Mouse (Mus musculus) cortical plate, adult 2 months (tissue): ENCODE measurements around the gene Insr. TPM values are rescaled to one million over a fixed set of nuclear protein-coding genes. Genes with fewer than 3 reads are reported as not detected.
"Not testable (repeated sequence)": the region's sequence is repeated elsewhere in the genome, so short reads cannot be mapped to it uniquely, and the experiment has no call there.

Experiments used
- H3K27ac ChIP-seq: fragments of 200-500 bp; 2 replicates; pipeline ENCODE4 v1.5.1; 2012; ENCODE audit warnings: low read length, control low read depth, inconsistent platforms; ENCODE audit not compliant: insufficient read depth
- H3K4me1 ChIP-seq: fragments of 200-500 bp; 2 replicates; pipeline ENCODE4 v1.6.1; 2011; ENCODE audit warnings: low read length; ENCODE audit not compliant: control insufficient read depth, insufficient read depth
- H3K4me3 ChIP-seq: fragments of 200-500 bp; 2 replicates; pipeline ENCODE4 v1.5.1; 2011; ENCODE audit warnings: mild to moderate bottlenecking, low read length, control low read depth; ENCODE audit not compliant: insufficient read depth
- CTCF ChIP-seq: fragments of 200-500 bp; IDR thresholded peaks from 2 replicates; pipeline ENCODE4 v1.5.1; 2011; ENCODE audit warnings: mild to moderate bottlenecking, control low read depth, low read length; ENCODE audit not compliant: insufficient read depth; ENCODE audit errors: extremely low read depth
- POLR2A ChIP-seq: fragments of 200-500 bp; IDR thresholded peaks from 2 replicates; pipeline ENCODE4 v1.6.1; 2011; ENCODE audit warnings: mild to moderate bottlenecking, low read length, control low read depth; ENCODE audit not compliant: insufficient read depth; ENCODE audit errors: extremely low read depth
- polyA plus RNA-seq: library from polyadenylated mRNA; depleted of rRNA; stranded (reverse); fragments of >200 nt; gene quantifications from 2 replicates; pipeline ENCODE4 v1.2.3, GENCODE M21; 2012

Insr gene
- polyA plus RNA-seq, 1 experiment, result 15.1 TPM

DNA sequence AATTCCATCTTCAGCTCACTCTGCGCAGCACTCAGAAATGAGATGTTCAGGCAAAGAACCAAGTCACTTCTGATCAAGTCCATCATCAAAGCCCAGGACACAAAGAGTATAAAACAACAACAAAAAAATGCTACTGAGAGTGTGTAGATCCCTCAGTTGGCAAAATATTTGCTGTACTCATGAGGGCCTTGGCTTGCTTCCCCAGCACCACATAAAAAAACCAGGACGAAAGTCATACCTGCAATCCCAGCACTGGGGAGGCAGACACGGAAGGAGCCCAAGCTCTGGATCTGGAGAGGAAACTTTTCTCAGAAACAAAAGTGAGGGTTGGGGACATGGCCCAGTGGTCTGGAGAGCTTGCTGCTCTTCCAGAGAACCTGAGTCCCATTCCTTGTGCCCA lies 69.5 kb downstream of the Insr start:
- TF ChIP-seq POLR2A, result no peak
- no peak for TF ChIP-seq CTCF
- H3K4me1 ChIP-seq, result no peaks in the 10 kb centered on the region
- H3K4me3 ChIP-seq, result no peak overlapping the region
- H3K27ac ChIP-seq, result peak overlapping the region; percentile 43; the same call in 1 of the 2 replicates

DNA sequence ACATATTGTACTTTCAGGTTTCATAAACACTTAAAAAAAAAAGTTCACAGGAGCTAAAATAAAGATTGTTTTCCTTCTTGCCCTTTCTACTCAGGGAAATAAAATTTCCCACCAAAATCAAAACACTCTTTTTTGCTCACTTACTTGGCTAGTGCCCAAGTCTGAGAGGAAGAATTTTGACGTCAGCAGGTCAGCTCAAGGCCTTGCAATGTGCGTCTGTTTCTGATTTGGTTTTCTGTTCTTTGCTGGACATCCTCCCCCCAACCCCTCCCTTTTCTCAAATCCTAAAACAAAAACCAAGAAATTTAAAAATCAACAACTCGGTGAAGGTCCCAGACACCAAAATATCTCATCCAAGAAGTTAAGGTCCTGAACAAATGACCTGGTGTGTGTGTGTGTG lies 70.1 kb downstream of the Insr start:
- H3K4me3 ChIP-seq, result no peak overlapping the region
- peak overlapping the region; percentile 43; the same call in 1 of the 2 replicates for H3K27ac ChIP-seq
- no peak for TF ChIP-seq CTCF
- no peak for TF ChIP-seq POLR2A
- H3K4me1 ChIP-seq, result no peaks in the 10 kb centered on the region

DNA sequence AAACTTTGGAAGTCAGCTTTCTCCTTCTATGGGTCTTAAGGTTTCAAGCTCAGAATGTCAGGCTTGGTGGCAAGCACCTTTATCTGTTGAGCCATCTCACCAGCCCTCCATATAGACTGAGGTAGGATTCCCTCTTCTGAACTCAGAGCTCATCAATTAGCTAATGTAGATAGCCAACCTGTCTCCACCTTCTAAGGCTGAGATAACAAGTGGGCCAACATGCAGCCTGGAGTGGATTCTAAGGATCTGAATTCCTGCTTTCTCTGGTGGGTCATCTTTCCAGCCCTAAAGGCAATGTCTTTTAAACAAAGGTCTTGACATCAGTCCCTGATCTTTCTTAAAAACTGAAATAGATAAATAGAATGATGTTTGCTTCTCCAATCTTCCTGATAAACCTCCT lies 70.7 kb downstream of the Insr start:
- H3K27ac ChIP-seq, result peak overlapping the region; percentile 59; the same call in 1 of the 2 replicates
- no peak overlapping the region for H3K4me3 ChIP-seq
- no peaks in the 10 kb centered on the region for H3K4me1 ChIP-seq
- TF ChIP-seq POLR2A (no peak), CTCF (no peak)

DNA sequence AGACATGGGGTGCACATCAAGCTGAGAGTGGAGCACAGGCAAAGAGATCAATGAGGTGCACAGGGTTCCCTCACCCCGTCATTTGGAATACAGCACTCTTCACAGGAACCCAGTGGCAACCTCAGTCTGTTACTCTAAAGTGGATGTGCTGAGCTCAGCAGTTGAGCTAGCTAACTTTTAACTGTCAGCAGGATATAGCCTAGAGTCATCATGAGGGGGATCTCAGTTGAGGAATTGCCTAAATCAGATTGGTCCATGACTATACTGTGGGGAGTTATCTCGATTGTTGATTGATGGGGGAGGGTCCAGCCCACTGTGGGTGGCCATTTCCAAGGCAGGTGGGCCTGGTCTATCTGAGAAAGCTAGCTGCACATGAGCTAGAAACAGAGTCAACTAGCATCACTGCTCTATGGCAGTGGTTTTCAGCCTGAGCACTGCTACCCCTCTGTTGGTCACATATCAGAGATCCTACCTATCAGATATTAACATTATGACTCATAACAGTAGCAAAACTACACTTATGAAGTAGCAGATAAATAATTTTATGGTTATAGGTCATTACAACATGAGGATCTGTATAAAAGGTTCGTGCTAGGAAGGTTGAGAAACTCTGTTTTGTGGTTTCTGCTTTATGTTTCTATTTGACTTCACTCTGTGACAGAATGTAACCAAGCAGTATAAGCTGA lies 74.5 kb downstream of the Insr start:
- no peak for TF ChIP-seq POLR2A
- TF ChIP-seq CTCF, result no peak
- no peaks in the 10 kb centered on the region for H3K4me1 ChIP-seq
- no peak overlapping the region for H3K27ac ChIP-seq
- H3K4me3 ChIP-seq, result no peak overlapping the region

DNA sequence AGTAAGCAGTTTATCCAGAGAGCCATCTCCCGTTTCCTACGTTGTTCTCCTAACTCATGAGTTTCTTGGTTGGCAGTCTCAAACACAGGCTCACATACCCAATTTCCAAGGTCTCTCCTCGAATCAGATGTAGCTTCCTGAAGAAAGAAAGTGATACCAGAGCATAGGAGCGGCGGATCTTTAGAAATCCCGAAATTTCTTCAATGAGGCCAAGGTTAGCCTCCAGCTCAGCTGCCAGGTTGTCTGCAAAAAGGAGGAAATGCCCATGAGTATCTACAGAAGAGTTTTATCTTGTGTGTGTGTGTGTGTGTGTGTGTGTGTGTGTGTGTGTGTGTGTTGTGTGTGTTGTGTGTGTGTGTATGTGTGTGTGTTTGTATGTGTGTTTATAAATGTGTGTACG lies 76.6 kb downstream of the Insr start:
- H3K27ac ChIP-seq, result no peak overlapping the region
- TF ChIP-seq CTCF (no peak), POLR2A (no peak)
- H3K4me3 ChIP-seq, result no peak overlapping the region

DNA sequence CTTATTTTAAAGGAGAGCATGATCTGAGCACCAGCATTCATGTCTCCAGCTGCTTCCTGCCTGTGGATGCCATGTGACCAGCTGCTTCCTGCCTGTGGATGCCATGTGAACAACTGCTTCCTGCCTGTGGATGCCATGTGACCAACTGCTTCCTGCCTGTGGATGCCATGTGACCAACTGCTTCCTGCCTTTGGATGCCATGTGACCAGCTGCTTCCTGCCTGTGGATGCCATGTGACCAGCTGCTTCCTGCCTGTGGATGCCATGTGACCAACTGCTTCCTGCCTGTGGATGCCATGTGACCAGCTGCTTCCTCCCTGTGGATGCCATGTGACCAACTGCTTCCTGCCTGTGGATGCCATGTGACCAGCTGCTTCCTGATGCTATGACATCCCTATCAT lies 85.1 kb downstream of the Insr start:
- H3K4me3 ChIP-seq, H3K4me1 ChIP-seq, H3K27ac ChIP-seq: not testable (repeated sequence)

More for the DNA sequence above, 76.6 kb downstream of the Insr start:
- no peaks in the 10 kb centered on the region for H3K4me1 ChIP-seq

DNA sequence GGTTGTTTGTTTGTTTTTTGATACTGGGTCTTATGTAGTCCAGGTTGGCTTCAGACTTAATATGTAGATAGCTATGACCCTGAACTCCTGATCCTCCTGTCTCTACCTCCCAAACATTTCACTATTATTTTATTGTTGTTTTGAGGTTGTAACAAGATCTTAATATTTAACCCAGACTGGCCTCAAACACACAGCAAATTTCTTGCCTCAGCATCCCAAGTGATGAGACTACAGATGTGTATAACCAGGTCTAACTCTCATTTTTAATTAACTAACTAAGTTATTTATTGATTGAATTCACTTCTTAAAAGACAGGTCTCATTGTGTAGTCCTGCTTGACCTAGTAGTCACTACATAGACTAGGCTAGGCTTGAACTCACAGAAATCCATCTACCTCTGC lies 88.4 kb downstream of the Insr start:
- no peaks in the 10 kb centered on the region for H3K4me1 ChIP-seq
- no peak overlapping the region for H3K27ac ChIP-seq
- no peak for TF ChIP-seq CTCF
- TF ChIP-seq POLR2A, result no peak
- no peak overlapping the region for H3K4me3 ChIP-seq

DNA sequence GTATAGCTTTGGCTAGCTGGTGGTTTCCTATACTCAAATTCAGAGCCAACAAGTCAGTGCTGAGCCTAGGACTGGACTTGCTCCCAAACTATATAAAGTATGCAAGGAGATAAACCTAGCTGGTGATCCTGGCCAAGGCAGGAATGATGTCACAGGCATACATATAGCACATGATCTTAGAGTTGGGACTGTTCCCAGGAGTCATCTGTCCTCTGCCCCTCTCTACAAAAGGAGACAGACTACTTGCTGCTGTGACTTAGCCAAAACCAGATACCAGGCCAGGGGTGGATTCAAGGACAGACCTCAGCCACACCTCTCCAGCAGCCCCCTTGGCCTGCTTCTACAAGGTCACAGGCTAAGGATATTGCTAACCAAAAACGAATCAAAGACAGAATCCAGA lies 92.0 kb downstream of the Insr start:
- no peak for TF ChIP-seq CTCF
- TF ChIP-seq POLR2A, result no peak
- Histone ChIP-seq H3K4me1 (no peaks in the 10 kb centered on the region), H3K4me3 (no peak overlapping the region), H3K27ac (no peak overlapping the region)

DNA sequence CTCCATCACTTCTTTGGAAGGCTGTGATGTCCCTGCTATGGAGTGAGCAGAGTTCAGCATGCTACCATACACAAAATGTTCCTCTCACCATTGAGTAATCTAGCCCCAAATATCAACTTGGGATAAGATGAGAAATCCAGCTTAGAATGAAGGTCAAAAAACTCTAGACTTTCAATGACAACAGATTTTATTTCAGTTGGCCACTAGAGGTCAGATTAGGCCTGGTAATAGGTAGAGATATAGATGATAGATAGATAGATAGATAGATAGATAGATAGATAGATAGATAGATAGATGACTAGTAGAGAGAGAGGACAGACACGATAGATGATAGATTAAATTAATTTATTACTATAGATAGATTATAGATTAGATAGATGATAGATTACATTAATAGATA lies 99.5 kb downstream of the Insr start:
- Histone ChIP-seq H3K4me1 (no peaks in the 10 kb centered on the region; the same call in 1 of the 2 replicates), H3K4me3 (no peak overlapping the region), H3K27ac (no peak overlapping the region)
- TF ChIP-seq CTCF, result no peak
- no peak for TF ChIP-seq POLR2A

DNA sequence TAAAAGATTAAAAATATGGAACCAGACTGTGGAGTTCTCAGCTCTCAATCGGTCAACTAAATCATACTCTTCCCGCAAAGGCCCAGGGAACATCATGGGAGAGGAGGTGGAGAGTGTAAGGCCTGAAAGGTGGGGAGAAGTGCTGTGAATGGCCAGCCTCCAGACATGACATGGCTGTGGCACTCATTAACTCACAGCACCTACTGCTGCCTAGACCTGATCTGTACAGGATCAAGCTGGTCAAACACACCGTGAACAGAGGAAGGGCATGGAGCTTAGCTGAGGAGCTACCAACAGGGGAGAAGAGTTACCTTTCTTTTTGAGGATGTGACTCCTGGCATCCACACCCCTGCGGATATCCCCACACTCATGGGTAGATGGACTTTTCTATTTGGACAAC lies 102.0 kb downstream of the Insr start:
- no peak for TF ChIP-seq POLR2A
- Histone ChIP-seq H3K4me3 (no peak overlapping the region), H3K27ac (no peak overlapping the region), H3K4me1 (peaks cover 1% of the 10 kb centered on the region)
